Mouse (Mus musculus): ENCODE data around the gene Slc35a5.

The Slc35a5 gene

GRCm38 (mm10) chr16:45158522-45159388 lies at the start of gene Slc35a5, which contains the start of gene Atg3:
Slc35a5 (minus strand) TSS chr16:45158706.
Atg3 (plus strand) TSS chr16:45158785.
- peak; percentile 99 for DNase-seq (ENCODE audit: low read depth, low spot score)

GRCm38 (mm10) chr16:45204859-45205670 lies 46.6 kb upstream of the Slc35a5 start:
- DNase-seq (ENCODE audit: low read depth, low spot score) = no peak

GRCm38 (mm10) chr16:45204438-45204837 lies 45.9 kb upstream of the Slc35a5 start:
- peak; percentile 10 for DNase-seq (ENCODE audit: low read depth, low spot score)

- DNase-seq (ENCODE audit: low read depth, low spot score) = no peak
Measured at GRCm38 (mm10) chr16:45201395-45201794, 42.9 kb upstream of the Slc35a5 start.

- peak; percentile 77 for DNase-seq (ENCODE audit: low read depth, low spot score)
Measured at GRCm38 (mm10) chr16:45196816-45197215, 38.3 kb upstream of the Slc35a5 start.

DNA sequence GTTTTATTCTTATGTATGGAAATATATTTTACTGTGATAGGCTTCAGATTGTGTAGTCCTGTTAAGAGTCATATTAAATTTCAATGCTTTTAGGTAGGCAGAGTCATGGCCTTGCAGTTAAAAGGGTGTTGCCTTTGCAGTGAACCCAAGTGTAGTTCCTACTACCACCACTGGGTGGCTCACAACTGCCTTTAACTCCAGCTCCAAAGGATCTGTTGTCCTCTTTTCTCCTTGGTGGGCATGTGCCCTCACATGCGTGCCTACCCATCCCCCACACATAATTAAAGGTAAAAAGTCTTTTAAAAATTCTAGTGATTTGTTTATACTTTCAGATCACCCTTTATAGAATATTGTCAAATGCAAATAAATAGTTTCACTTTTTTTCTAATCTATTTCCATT lies 34.1 kb upstream of the Slc35a5 start:
- peak; percentile 75 for DNase-seq (ENCODE audit: low read depth, low spot score)

- peak; percentile 7 for DNase-seq (ENCODE audit: low read depth, low spot score)
Measured at GRCm38 (mm10) chr16:45181824-45182223, 23.3 kb upstream of the Slc35a5 start.

- DNase-seq (ENCODE audit: low read depth, low spot score) = no peak
Measured at GRCm38 (mm10) chr16:45178552-45178951, 20.0 kb upstream of the Slc35a5 start.

DNA sequence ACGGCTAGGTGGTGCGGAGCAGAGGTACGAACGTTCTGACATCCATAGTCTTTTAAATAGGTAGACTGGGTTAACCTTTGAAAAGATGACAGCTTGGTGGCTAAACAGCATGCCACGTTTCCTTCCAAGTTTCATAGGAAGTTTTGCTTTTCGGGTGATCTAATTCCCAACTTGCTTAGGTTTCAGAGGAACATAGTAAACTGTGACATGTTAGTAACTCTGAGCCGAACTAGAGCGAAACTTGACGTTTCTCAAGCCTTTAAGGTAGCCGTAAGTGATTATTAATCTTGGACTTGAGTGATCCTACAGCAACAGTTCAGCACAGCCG lies 847 bp upstream of the Slc35a5 start:
- no peak for DNase-seq (ENCODE audit: low read depth, low spot score)

DNA sequence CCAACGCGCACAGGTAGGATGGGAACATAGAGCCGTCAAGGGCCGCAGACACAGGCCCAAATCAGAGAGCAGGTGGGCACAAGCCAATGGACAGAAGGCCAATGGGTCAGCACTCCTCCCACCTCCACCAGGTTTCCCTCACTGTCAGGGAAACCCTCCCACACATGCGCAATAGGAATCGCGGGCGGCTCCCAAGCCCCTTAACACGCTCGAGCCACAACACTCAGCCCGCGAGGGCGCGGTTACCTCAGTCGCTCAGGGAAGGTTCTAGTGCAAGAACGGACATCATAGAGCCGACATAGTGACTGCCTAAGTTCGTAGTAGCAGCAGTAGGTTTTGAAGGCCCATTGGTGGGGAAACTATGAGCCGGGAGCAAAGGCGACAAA lies 377 bp downstream of the Slc35a5 start:
- DNase-seq (ENCODE audit: low read depth, low spot score) = no peak

- no peak for DNase-seq (ENCODE audit: low read depth, low spot score)
Measured at GRCm38 (mm10) chr16:45154741-45155250, 3.7 kb downstream of the Slc35a5 start.

GRCm38 (mm10) chr16:45148488-45149082 lies 9.9 kb downstream of the Slc35a5 start:
- DNase-seq (ENCODE audit: low read depth, low spot score) = no peak

DNA sequence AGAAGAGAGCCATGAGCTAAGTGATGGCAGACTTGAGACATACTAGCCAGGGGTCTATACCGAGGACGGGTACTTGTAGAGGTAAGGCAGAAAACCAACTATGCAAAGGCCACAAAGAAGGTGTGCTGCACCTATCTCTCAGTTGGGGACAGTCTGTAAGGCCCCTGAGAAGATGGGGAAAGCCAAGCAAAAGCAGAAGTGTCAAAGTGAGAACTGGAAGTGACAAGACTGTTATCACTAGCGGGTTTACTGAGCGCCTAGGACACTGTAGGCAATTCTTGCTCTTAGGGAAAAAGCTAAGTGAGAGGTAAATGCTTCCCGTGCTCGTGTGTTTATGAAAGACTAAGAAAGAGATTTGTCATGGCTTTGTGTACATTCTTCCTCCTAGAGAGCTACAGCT lies 13.4 kb downstream of the Slc35a5 start:
- no peak for DNase-seq (ENCODE audit: low read depth, low spot score)

DNA sequence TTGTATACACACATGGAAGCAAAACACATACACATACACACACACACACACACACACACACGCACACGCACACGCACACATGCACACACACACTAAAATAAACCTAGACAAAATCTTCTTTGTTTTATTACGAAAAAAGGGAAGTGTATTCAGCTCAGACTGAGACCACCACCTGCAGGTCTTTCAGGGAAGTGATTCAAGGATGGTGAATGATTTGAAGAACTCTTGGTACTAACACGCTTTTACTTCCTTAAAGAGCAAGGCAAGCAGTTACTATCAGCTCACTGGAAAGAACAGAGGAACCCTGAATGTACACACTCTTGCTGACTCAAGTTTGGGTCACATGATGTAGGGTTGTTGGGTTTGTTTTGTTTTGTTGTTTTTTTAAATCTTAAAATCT lies 15.9 kb downstream of the Slc35a5 start:
- DNase-seq (ENCODE audit: low read depth, low spot score) = no peak

GRCm38 (mm10) chr16:45141711-45142110 lies 16.8 kb downstream of the Slc35a5 start:
- DNase-seq (ENCODE audit: low read depth, low spot score) = peak; percentile 21

DNA sequence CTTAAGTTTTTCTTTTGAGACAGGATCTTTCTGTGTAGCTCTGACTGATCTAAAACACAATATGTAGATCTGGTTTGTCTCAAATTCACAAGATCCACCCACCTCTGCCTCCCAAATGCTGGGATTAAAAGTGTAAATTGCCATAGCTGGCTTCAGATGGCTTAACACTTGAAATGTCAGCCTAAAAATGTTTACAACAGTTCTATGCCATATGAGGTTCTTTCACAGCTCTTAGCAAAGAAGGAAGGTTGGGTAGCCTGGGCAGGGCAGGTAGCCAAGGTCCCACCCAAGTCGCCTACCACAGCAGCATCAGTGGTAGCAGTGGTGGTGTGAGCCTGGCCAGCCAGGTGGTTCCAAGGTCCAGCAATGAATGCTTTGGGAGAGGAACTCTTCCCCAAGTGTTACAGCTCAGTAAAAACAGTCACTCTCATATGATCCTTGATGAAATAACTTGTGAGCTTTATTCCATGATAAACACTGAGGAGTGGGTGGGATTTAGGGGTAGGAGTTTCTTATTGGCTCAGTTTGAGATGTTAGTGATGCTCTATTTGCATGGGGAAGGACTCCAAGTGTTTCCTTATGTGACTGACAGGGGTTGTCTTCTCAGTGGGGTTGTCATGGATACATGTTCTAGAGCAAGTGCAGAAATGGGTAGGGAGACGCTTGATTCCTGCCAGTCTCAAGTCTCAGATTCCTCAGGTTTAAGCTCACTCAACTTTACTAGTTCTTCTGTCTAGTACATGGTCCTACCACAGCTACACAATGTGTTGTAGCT lies 30.4 kb downstream of the Slc35a5 start:
- DNase-seq (ENCODE audit: low read depth, low spot score) = no peak

DNA sequence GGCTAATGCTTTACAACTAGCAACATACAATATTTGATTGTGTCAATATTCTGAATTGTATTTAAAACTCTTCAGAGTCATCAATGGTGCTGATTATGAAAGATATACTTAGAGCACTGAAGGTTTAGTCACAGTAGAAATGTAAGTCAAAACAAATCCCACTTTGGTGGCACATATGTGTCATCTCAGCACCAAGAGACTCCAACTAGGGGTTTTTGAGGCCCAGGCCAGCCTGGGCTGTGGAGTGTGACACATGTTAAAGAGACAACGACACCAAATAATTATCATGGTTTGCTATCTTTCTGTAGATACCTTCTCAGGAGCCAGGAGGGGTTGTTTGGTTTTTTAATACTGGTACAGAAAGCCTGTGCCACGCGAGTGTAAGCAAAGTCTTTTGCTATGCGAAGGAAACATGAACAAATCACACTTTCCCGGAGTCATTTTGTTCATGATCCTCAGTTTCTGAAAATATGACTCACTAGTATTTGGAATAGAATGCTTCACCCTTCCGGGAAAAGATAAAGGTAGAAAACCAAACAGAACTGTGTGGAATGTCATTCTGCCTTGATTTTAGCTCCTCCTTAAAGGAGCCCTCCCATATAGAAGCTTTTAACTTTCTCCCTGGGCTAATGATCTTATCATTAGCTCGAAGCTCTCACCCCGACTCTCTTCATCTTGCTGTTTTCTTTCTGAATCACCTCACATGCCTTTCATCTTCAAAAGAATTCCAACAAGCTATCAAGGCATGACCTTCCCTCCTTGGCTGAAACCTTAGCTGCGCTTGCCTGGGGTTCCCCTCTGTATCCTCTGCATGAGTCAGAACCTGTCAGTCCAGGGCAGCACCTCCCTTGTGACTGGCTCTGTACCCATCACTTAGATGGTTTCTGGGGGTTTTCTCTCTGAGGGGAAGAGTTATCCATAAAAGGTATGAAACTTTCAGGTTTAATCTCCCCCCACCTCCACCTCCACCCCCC lies 34.0 kb downstream of the Slc35a5 start:
- peak; percentile 36 for DNase-seq (ENCODE audit: low read depth, low spot score)

- no peak for DNase-seq (ENCODE audit: low read depth, low spot score)
Measured at GRCm38 (mm10) chr16:45122571-45122970, 35.9 kb downstream of the Slc35a5 start.

DNA sequence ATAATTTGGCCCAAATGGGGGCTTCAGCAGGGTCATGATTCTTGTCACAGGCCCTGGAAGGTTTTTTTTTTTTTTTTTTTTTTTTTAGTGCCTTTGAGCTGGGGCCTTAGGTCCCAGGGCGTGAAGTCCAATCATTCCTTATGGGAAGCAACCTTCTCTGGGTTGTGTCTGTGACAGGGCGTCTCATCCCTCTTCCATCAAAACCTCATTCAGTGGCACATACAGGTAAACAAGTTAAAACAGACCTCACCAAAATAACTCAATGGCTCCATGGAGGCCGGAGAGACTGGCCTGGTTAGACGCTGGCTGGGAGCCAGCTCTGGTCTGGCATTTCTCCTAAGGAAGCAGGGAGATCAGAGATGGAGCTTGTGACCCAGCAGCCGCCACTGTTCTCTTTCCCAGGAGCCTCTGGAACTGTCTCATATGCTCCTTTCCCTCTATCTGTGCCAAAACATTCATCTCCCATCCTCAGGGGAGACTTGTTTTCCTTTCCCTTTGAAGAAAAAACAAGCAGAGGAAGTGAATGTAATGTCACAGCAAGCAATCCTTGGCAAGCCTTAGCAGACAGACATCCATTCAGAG lies 37.6 kb downstream of the Slc35a5 start:
- DNase-seq (ENCODE audit: low read depth, low spot score) = no peak

GRCm38 (mm10) chr16:45118760-45119159 lies 39.7 kb downstream of the Slc35a5 start:
- no peak for DNase-seq (ENCODE audit: low read depth, low spot score)
